Mouse (Mus musculus) layer of hippocampus, adult 8-10 months (tissue): ENCODE measurements around the gene Phospho2. TPM values are rescaled to one million over a fixed set of nuclear protein-coding genes. Genes with fewer than 3 reads are reported as not detected.
"Not testable (repeated sequence)": the region's sequence is repeated elsewhere in the genome, so short reads cannot be mapped to it uniquely, and the experiment has no call there.

ENCODE experiments used
- DNase-seq, 2 experiments: peaks; one replicate each; pipeline ENCODE4 v3.0.0; 2022; ENCODE audit warnings: low spot score in 2 of 2
- total RNA-seq, 4 experiments: library from RNA; stranded (reverse); gene quantifications; 2 replicates each; pipeline ENCODE4 v1.2.4; 2022

The Phospho2 gene
- 10 to 100 TPM; 17.7 to 25.1 (median 22.9) TPM for total RNA-seq

GRCm38 (mm10) chr2:69789429-69790069, at the start of gene Phospho2, which contains the start of gene Ccdc173:
Gene Phospho2, plus strand, starts transcription at chr2:69789623.
Gene Ccdc173, minus strand, starts transcription at chr2:69789575.
- peak; percentile 96 to 98 for DNase-seq

- no peak for DNase-seq
Measured at GRCm38 (mm10) chr2:69745091-69745490, 44.3 kb upstream of the Phospho2 start.

DNA sequence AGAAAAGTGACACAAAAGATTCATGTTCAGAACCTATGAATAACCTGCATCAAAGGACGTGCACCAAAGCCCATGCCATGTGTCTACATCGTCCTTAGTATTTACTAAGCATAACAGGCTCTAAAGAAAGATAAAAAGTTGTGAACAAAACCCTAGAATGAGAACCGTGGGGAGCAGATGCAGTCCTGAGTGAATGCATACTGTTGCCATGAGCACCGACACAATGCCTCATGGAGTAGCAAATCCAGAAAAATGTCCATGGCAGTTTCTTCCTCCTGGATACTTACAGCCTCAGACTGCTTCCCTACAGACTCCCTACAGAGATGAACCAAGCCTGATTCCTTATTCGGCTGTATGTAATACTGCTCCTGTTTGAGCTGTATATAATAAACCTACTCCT, 28.4 kb upstream of the Phospho2 start:
- DNase-seq, result no peak

DNA sequence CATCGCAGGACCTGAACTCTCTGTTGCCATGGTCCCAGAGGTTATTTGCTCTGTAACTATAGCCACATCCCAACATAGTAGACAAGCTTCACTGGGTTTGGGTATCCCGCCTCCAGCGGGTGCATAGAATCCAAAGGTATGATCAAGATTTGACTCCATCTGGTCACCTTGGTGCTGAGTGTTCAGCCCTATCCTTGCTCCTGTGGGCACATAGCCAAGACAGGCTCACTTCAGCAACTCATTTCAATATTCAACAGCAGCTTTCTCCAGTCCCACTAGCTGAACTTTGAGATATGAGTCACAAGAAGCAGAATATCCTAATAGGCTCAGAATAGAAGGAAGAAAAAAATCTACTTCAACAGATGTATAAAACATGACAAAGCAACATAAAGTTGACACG, 26.1 kb upstream of the Phospho2 start:
- no peak for DNase-seq

DNA sequence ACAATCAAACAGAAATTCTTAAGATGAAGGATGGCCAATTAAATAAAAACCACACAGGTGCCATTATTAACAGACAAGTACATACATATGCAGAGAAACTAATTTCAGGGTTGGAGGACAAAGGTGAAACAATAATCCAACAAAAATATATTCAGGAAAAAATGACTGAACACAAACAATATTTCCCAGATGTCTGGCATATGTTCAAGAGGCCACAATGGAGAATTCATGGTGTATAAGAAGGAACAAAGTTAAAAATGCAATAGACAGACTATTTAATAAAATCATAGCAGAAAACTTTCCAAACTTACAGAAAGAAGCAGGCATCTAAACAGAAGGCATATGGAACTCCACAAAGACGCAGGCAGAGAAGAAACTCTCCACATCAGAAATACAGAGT, 24.7 kb upstream of the Phospho2 start:
- DNase-seq, result no peak

GRCm38 (mm10) chr2:69773331-69773730, 16.1 kb upstream of the Phospho2 start:
- DNase-seq, result peak in 1 of 2 experiments; percentile 23

GRCm38 (mm10) chr2:69777985-69778835, 11.2 kb upstream of the Phospho2 start:
- DNase-seq, result no peak

DNA sequence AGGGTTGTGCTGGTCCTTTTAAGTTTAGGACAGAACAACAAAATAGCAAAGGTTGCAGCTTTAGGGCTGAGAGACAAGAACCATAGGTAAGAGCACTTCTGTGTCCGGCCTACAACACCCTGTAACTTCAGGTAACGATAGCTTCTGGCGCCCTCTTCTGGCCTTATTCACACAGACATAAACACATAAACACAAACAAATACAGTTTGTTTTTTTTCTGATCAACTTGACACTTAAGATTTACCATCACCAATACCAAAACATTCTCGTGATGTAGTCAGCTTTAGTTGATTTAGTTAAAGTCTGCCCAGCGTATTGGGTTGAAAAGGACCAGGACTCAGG, 10.6 kb upstream of the Phospho2 start:
- no peak for DNase-seq

- DNase-seq, result no peak
Measured at GRCm38 (mm10) chr2:69788974-69789373, 449 bp upstream of the Phospho2 start.

- DNase-seq, result peak; percentile 56 to 86
Measured at GRCm38 (mm10) chr2:69790285-69790684, 862 bp downstream of the Phospho2 start.

DNA sequence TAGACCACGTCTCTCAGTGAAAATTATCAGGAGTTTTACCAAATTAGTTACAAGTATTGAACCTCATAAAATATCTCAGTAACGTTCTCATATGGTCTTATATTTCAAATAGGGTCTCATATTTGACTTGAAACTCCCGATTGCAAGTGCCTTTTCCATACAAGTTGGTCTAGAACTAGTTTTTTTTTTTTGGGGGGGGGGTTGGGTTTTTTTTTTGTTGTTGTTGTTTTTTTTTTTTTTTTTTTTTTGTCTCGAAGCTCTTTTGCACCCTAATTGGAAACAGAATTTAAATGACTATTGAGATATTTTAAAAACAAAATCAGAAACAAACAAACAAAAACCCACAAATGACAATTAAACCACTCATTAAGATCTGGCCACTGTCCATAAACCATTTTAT, 1.3 kb downstream of the Phospho2 start:
- DNase-seq, result no peak

DNA sequence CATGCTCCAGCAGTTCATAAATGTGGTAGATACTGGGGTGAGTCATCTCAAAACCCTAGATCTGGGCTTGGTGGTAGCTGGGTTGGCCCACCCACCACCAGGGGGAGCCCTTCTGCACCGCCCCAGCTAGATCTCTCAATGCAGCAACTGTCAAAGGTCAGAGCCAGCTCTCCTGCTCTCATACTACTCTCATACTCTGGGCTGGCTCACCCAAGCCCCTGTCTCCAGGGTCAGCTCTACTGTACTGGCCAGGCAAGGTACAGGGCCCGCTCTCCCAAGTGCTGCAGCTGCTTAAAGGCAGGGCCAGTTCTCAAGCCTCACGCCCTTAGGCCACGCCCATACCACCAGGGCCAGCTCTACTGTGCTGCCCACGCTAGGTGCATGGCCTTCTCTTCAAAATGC, 13.5 kb downstream of the Phospho2 start:
- peak in 1 of 2 experiments; percentile 50 for DNase-seq

- DNase-seq, result no peak
Measured at GRCm38 (mm10) chr2:69803756-69804155, 14.3 kb downstream of the Phospho2 start.

GRCm38 (mm10) chr2:69804663-69805062, 15.2 kb downstream of the Phospho2 start:
- DNase-seq, result not testable (repeated sequence)

- no peak for DNase-seq
Measured at GRCm38 (mm10) chr2:69810169-69810568, 20.7 kb downstream of the Phospho2 start.

DNA sequence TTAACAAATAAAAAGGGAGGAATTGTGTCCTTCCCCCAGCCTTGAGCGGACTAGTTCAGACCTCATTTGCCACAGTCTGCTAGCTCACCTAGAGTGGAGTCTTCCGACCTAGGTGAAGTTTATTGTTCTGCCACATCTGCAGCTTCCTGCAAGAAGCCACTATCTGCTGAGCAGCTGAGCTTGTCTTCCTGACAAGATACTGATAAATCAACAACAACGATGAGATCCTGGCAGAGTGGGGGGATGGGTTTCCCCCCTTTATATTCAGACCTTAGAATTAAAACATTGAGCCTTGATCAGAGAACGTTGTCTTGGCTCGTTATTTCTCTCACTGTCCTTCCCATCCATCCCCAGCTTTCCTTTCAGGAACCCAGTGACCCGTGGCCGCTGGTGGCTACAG, 21.9 kb downstream of the Phospho2 start:
- DNase-seq, result not testable (repeated sequence)

DNA sequence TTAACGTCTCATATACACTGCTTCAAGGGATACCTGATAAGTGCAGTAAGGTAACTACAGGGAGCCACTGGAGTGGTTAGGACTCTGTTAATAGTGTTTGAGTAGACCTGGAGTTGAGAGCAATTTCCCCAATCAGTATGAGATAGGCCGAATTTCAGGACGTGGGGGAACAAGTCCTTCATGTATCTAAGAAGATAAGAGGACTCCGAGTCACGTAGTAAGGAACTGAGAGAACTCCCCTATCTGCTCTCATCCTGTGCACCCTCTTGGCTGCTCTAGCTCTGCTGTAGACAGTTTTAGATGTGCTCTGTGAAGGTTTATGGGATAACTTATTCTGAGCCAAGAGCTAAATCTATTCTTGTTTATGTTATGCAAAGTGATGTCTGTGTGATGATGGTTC, 27.2 kb downstream of the Phospho2 start:
- DNase-seq, result no peak

DNA sequence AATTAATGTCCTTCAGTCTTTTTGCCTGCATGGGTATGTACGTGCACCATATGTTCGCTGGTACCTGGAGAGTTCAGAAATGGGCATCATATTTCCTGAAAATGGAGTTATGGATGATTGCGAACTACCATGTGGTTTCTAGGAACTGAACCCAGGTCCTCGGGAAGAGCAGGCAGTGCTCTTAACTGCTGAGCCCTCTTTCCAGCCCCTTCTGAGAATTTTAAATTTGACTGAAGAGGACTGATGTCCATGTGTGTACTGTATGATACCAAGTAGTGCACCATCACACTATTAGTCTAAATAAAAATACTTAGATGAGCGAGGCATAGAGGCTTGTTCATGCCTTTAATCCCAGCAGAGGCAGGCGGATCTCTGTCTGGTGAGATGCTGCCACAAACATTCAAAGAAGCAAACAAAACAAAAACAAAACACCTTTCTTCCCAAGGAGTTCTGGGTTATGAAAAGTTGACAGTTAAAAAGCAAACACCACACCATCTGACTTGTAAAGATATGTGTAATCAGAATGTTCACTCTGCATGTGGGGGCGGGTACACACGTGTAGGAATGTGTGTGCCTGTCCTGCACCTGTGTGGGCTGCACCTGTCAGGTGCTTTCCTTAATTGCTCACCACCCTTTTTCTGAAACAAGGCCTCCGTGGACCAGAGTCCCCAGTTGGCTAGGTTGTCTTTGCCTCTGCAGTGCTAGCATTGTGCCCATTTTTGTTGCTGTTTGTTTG, 29.1 kb downstream of the Phospho2 start:
- DNase-seq, result no peak

DNA sequence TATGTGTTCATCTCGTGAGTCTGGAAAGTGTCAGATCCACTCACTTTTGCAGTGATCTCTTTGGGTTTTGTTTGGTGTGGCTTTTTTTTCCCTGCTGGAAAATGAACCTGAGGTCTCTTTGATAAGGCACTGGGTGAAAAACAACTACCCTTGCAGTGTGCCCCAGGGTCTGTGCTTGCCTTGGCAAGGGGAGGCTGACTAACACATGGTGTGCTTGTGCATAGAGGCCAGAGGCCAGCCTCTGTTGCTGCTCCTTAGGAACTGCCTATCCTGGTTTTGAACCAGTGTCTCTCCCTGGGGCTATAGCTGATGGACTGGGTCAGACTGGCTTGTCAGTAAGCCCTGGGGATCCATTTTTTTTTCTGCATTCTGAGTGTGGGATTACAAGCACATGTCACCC, 30.8 kb downstream of the Phospho2 start:
- no peak for DNase-seq

GRCm38 (mm10) chr2:69821711-69822110, 32.3 kb downstream of the Phospho2 start, which contains the start of gene Klhl23:
Gene Klhl23, plus strand, starts transcription at chr2:69821944.
- no peak for DNase-seq

GRCm38 (mm10) chr2:69822361-69823128, 33.1 kb downstream of the Phospho2 start:
- DNase-seq, result peak in 1 of 2 experiments; percentile 41
